Mouse (Mus musculus): ENCODE results near the gene Rdh7. TPM values are rescaled to one million over a fixed set of nuclear protein-coding genes. Genes with fewer than 3 reads are reported as not detected.
"Not testable (repeated sequence)": the region's sequence is repeated elsewhere in the genome, so short reads cannot be mapped to it uniquely, and the experiment has no call there.

The Rdh7 gene
- total RNA-seq, 2 experiments from 2014 or later, result 0.52 TPM; not detected in 1

- no peak for DNase-seq (ENCODE audit: low spot score in 2 of 2)
Observed at GRCm38 (mm10) chr10:127896705-127897104, 8.1 kb upstream of the Rdh7 start.

- DNase-seq (ENCODE audit: low spot score in 2 of 2), result not testable (repeated sequence)
Observed at GRCm38 (mm10) chr10:127893163-127894022, 4.8 kb upstream of the Rdh7 start.

- DNase-seq (ENCODE audit: low spot score in 2 of 2), result no peak
Observed at GRCm38 (mm10) chr10:127891481-127891880, 2.9 kb upstream of the Rdh7 start.

- no peak for DNase-seq (ENCODE audit: low spot score in 2 of 2)
Observed at GRCm38 (mm10) chr10:127886971-127887370, 1.6 kb downstream of the Rdh7 start.

- no peak for DNase-seq (ENCODE audit: low spot score in 2 of 2)
Observed at GRCm38 (mm10) chr10:127886551-127886950, 2.1 kb downstream of the Rdh7 start.

- DNase-seq (ENCODE audit: low spot score in 2 of 2), result no peak
Observed at GRCm38 (mm10) chr10:127881041-127881440, 7.6 kb downstream of the Rdh7 start.

- DNase-seq (ENCODE audit: low spot score in 2 of 2), result no peak
Observed at GRCm38 (mm10) chr10:127879155-127879688, 9.4 kb downstream of the Rdh7 start.

- no peak for DNase-seq (ENCODE audit: low spot score in 2 of 2)
Observed at GRCm38 (mm10) chr10:127878262-127879057, 10.2 kb downstream of the Rdh7 start.

- no peak for DNase-seq (ENCODE audit: low spot score in 2 of 2)
Observed at GRCm38 (mm10) chr10:127877681-127878080, 10.9 kb downstream of the Rdh7 start.

GRCm38 (mm10) chr10:127872484-127872883, 16.1 kb downstream of the Rdh7 start:
- no peak for DNase-seq (ENCODE audit: low spot score in 2 of 2)

- DNase-seq (ENCODE audit: low spot score in 2 of 2), result no peak
Observed at GRCm38 (mm10) chr10:127866232-127866631, 22.4 kb downstream of the Rdh7 start, which contains the start of gene Rdh16f2. Rdh16f2 (plus strand) TSS chr10:127866474.

- no peak for DNase-seq (ENCODE audit: low spot score in 2 of 2)
Observed at GRCm38 (mm10) chr10:127864931-127865330, 23.7 kb downstream of the Rdh7 start.

- no peak for DNase-seq (ENCODE audit: low spot score in 2 of 2)
Observed at GRCm38 (mm10) chr10:127856376-127856775, 32.2 kb downstream of the Rdh7 start.

GRCm38 (mm10) chr10:127849628-127850027, 39.0 kb downstream of the Rdh7 start, which contains the start of gene Rdh19:
Rdh19 (plus strand) TSS chr10:127849928.
- no peak for DNase-seq (ENCODE audit: low spot score in 2 of 2)

- no peak for DNase-seq (ENCODE audit: low spot score in 2 of 2)
Observed at GRCm38 (mm10) chr10:127848089-127848488, 40.5 kb downstream of the Rdh7 start.

GRCm38 (mm10) chr10:127845945-127846344, 42.7 kb downstream of the Rdh7 start:
- DNase-seq (ENCODE audit: low spot score in 2 of 2), result not testable (repeated sequence)

- DNase-seq (ENCODE audit: low spot score in 2 of 2), result no peak
Observed at GRCm38 (mm10) chr10:127840776-127841175, 47.8 kb downstream of the Rdh7 start.

- no peak for DNase-seq (ENCODE audit: low spot score in 2 of 2)
Observed at GRCm38 (mm10) chr10:127838539-127838938, 50.1 kb downstream of the Rdh7 start.

GRCm38 (mm10) chr10:127837793-127838192, 50.8 kb downstream of the Rdh7 start:
- not testable (repeated sequence) for DNase-seq (ENCODE audit: low spot score in 2 of 2)

GRCm38 (mm10) chr10:127835292-127835691, 53.3 kb downstream of the Rdh7 start:
- DNase-seq (ENCODE audit: low spot score in 2 of 2), result no peak

- not testable (repeated sequence) for DNase-seq (ENCODE audit: low spot score in 2 of 2)
Observed at GRCm38 (mm10) chr10:127834186-127834585, 54.4 kb downstream of the Rdh7 start.
